Mouse (Mus musculus): ENCODE measurements around the gene Gzmm.
"Not testable (repeated sequence)": the region's sequence is repeated elsewhere in the genome, so short reads cannot be mapped to it uniquely, and the experiment has no call there.

Gzmm gene

DNA sequence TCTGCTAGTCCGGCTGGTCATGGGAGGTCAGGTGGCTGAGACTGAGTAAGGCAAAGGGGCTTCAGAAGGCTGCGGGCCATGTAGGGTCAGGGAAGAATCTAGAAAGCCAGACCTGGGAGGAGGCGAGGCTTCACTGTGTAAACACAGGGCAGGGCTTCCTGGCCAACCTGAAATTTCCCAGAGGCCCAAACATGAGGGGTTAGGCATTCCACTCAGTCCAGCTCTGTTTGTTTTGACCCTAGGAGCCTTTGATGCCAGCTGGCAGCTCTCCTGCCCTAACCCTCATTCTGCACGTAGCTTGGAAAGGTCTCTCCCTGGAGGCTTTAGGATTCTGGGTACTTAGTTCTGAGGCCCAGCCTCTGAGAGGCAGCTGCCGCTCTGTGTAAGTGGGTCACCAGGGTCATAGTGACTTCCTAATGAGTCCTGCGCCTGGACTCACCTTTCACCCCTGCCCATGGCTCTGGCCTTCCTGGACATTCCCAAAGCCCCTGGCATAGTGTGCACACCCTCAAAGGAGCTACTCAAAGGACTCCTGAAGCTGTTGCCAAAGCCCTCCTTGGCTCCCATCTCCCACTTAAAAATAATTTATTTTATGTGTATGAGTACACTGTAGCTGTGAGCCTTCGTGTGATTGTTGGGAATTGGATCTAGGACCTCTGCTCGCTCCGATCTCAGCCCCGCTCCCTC is 12.8 kb downstream of the Gzmm start:
- DNase-seq (ENCODE audit: low read depth, low spot score), result no peak

DNA sequence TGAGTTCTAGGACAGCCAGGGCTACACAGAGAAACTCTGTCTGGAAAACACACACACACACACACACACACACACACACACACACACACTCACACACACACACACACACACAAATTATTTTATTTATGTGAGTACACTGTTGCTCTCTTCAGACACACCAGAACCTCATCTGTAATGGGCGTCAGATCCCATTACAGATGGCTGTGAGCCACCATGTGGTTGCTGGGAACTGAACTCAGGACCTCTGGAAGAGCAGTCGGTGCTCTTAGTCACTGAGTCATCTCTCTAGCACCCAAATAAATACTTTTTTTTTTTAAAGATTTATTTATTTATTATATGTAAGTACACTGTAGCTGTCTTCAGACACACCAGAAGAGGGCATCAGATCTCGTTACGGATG is 14.2 kb downstream of the Gzmm start:
- DNase-seq (ENCODE audit: low read depth, low spot score), result not testable (repeated sequence)

DNA sequence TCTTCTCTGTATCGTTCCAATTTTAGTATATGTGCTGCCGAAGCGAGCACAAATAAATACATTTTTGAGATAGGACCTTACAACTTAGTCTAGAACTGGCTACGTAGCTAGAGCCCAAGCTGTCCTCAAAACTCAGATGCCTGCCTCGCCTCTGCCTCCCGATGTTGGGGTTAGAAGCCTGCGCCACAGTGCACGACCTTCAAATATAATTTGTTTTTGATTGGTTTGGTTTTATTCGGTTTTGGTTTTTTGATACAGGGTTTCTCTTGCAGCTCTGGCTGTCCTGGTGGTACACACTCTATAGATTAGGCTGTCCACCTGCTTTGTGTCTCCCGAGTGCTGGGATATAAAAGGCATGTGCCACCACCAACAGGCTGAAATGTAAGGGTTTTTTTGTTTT is 14.7 kb downstream of the Gzmm start:
- no peak for DNase-seq (ENCODE audit: low read depth, low spot score)

DNA sequence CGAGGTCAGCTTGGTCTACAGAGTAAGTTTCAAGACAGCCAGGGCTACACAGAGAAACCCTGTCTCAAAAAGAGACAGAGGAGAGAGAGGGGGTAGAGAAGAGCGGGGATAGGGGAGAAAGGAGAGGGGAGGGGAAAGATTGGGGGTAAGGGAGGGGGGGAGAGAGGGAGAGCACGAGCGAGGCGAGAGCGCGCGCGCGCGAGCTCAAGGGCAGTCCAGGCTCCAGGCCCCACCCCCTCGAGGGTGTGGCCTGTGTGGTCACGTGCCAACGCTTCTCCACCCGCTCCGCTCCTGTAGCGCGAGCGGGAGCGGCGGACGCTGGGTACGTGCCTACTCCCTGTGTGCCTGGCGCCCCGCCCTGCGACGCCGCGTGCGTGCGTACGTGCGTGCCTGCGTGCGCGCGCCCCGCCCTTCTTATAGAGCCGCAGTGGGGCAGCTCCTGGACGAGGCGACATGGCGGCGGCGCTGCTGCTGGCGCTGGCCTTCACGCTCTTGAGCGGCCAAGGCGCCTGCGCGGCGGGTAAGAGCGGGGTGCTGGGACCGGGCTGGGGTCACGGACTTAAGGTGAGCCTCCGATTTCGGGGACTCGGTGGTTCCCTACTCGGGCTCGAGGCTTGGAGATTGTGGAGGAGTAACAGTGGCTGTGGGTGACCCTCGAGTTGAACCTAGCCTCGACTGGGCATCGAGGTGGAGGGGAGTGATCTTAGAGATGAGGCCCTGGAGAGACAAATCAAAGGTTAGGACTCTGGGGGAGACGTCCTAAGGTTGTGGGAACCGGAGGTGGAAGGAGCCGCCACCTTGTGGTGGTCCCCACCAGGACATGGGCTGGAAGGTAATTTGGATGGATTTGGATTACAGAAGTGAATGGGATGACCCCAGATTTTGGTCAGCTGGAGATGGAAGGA is 15.5 kb downstream of the Gzmm start, which contains the start of gene Bsg:
Gene Bsg, plus strand, starts transcription at position 427 of the 905 bp plus-strand sequence.
- DNase-seq (ENCODE audit: low read depth, low spot score), result peak; percentile 99

DNA sequence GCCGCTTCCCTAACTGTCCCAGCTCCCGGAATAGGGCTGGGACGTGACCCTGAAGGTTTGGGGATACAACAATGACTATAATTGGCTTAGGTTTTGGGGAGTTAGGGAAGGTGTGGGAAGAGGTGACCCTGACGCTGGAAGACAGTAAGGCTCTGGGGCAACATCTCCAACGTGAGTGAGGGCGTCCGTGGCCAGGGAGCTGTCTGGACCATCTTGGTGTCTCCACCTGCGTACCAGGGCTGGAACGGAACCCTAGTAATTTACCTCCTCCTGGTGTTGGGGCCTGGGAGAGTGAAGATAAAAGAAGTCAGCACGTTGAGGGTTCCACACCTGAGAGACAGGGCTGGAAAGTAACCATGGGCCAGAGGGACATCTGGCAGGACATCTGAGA is 16.1 kb downstream of the Gzmm start:
- no peak for DNase-seq (ENCODE audit: low read depth, low spot score)

DNA sequence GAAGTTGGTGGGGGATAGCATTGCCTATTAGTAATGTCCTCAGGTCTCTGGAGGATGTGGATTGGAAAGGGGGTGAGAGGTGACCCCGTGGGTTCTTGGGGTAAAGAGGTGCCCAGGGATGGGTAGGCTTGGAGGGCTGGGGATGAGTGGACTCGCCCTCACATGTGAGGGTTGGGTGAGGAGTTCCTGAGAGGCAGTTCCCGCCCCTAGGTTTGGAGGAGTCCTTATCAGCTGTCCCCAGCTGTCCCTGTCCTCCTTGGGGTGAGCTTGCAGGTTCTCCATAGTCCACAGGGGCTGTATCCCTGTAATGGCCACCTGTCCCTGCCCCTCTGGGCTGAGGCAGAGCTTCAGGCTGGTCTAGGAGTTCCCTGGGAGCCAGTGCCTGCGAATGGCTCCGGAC is 17.1 kb downstream of the Gzmm start:
- no peak for DNase-seq (ENCODE audit: low read depth, low spot score)

DNA sequence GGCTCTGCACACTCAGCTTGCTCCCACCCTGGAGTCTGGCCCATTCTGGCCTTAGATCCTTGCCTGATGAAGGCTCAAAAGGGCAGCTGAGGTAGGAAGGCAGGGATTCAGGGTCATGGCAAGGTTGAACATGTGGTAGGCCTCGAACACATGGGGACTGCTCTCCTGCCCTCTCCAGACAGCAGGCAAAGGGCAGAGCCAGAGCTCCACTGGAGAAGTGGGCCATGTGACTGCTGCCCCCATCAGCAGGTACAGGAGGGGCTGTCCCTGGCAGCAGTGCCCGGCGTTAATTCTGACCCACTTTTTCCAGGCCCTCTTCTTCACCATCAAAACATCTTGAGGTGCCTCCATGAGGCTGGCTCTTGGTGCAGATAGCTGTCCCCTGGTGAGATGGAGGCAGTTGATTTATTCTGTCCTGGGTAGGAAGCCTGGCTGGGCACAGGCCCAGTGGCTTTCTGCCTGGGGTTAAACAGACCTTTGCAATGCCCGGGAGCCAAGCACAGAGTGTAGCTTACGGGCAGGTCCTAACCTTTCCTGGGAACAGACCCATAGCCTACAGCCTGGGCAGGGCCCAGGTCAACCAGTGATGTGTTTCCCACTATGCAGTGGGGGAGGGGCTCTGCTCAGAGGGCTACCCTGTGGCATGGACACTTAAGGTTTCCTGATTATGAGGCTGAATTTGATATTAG is 17.7 kb downstream of the Gzmm start:
- no peak for DNase-seq (ENCODE audit: low read depth, low spot score)

DNA sequence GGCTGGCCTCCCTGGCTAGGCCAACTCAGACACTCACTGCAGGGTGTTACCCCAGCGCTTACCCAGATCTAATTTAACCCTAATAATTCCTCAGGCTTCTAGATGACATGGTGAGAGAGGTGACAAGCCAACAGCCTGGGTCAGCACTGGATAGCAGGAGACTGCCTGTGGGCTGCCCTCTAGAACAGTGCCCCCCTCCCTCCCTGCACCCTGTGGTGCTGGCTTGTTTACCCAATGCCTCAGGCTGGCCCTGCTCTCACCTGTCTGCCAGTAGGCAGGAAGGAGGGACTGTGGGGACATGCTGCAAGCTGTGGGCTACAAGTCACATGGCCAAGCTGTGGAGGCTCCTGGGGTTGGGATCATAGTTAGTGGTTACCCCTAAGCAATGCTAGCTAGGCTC is 18.3 kb downstream of the Gzmm start:
- no peak for DNase-seq (ENCODE audit: low read depth, low spot score)

DNA sequence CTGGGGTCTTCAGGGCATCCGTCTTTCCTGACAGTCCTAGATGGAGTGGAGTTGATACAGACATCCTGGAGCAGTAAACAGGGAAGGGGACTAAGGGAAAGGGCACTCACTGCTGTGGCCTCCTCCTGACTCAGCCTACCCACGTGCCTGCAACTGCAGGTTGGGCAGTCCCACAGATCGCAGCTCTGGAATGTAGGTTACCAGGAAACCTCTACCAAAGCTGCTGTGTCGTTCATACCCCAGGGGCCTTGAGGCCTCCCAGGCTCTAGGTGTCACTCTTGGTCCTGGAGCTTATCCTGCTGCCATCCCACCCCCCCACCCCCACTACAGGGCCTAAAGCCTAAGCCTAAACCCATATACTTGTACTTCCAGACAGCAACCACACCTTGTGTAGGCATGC is 18.9 kb downstream of the Gzmm start:
- no peak for DNase-seq (ENCODE audit: low read depth, low spot score)

DNA sequence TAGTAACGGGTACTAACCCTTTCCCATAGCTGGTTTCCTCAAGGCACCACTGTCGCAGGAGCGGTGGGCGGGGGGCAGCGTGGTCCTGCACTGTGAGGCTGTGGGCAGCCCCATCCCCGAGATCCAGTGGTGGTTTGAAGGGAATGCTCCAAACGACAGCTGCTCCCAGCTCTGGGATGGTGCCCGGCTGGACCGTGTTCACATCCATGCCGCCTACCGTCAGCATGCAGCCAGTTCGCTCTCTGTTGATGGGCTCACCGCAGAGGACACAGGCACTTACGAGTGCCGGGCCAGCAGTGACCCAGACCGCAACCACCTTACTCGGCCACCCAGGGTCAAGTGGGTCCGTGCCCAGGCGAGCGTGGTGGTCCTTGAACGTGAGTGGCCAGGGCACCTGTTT is 19.8 kb downstream of the Gzmm start:
- no peak for DNase-seq (ENCODE audit: low read depth, low spot score)

DNA sequence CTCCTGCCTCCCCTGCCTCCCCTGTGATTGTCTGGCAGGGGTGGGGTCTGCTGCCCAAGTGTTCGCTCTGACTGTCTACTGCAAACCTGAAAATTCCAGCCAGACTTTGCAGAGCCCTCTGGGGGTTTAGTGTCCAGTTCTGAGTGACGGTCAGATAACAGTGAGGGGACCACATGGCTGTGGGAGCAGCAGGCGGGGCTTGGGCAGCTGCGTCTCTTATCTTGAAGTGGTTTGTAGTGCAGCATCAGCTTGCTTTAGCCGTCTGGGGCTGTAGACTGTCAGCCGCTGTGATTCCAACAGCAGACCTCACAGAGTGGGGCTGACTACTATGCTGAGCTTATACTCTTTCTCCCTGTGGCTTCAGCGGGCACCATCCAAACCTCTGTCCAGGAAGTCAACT is 20.5 kb downstream of the Gzmm start:
- no peak for DNase-seq (ENCODE audit: low read depth, low spot score)

DNA sequence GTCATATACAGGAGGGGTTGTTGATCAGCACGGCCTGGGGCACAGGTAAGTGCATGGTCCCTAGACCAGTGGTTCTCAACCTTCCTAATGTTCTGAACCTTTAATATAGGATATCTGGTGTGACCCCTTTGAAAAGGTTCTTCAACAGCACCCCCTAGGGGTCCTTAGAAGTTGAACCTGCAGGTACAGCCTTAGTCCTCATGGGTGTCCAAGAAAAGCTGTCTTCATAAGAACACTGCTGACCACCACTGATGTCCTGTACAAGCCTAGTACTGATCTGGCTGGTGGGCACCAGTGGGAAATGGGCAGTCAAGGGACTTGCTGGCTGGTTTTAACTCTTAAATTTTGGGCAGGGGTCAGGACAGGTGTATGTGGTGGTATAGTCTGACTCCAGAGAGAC is 23.2 kb downstream of the Gzmm start:
- no peak for DNase-seq (ENCODE audit: low read depth, low spot score)

DNA sequence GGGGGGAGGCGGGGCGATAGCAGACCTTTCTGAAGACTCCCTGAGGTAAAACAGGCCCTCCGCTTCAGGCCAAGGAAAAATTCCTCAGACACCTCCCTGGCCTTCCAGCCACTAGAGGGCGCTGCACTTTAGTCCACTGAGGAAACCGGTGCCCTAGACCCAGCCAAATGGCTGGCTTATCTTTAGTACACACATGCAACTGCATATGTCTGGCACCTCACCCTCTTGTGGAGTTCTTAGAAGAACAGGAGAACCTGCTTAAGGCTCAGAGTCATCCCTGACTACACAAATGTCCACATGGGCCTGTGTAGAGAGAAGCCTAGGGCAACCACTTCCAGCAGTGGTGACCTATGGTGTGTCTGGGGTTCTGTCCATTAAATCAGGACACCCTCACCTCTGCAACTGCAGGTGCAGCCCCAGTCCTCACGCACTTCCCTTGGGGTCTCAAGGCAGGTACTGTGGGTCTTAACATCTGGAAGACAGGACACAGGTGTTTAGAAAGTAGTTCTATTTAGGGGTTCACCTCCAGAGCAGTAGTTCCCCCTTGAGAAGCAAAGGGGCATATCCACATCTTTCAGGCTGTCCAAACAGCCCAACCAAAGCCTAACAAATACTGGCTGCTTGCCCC is 23.8 kb downstream of the Gzmm start:
- peak; percentile 84 for DNase-seq (ENCODE audit: low read depth, low spot score)

DNA sequence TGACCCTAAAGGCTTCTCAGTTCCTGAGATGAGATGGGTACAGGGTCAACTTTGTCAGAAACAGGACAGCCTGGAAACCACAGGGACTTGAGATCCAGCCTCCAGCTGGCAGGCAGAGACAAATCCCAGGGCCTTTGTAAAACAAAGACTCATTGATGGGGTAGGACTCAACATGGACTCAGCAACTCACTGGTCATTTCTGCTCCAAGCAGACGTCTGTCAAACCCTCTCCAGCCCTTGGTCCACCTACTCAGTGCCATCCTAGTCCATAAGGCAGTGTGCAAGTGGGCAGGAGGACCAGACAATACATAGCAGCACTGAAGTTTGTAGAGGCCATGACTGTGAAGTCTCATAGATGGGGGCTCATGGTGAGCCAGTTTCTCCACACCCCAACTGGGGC is 24.3 kb downstream of the Gzmm start:
- no peak for DNase-seq (ENCODE audit: low read depth, low spot score)

DNA sequence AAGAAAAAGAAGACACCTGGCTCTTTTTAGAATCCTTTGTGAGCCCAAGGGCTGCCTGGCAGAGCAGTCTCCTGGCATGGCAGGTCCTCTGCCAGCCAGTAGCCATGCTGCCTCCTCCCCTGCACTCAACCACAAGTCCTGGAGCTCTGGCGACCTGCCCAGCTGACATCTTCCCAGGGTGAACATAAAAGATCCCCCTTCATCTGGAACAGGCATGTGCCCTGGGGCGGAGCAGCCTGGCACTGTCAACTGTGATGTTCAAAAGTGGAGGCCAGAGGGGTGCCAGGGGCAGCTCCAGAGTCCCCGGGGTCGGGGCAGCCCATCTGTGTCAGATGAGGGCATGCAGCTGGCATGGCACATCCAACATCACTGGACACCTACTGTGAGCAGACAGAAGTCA is 26.2 kb downstream of the Gzmm start:
- no peak for DNase-seq (ENCODE audit: low read depth, low spot score)

DNA sequence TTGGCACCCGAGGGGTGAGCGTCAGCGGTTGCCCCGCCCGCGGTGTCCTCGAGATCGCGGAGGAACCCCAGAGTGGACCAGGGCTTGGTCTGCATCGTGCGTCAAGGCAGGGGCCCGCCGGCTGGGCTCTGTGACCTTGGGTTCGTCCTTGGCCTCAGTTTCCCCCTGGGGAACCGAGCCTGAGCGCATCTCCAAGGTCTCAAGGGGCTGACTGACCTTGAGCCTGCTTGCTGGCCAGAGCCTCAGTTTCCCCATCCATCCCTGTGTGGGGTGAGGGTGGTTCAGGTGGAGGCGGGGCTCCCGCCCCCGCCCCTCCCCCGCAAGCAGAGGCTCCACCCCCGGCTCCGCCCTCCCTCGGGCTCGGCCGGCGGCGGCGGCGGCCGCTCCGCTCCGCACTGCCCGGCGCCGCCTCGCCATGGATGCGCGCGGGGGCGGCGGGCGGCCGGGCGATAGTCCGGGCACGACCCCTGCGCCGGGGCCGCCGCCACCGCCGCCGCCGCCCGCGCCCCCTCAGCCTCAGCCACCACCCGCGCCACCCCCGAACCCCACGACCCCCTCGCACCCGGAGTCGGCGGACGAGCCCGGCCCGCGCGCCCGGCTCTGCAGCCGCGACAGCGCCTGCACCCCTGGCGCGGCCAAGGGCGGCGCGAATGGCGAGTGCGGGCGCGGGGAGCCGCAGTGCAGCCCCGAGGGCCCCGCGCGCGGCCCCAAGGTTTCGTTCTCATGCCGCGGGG is 27.6 kb downstream of the Gzmm start, which contains the start of gene Hcn2:
Gene Hcn2, plus strand, starts transcription at position 381 of the 734 bp plus-strand sequence.
- no peak for DNase-seq (ENCODE audit: low read depth, low spot score)

DNA sequence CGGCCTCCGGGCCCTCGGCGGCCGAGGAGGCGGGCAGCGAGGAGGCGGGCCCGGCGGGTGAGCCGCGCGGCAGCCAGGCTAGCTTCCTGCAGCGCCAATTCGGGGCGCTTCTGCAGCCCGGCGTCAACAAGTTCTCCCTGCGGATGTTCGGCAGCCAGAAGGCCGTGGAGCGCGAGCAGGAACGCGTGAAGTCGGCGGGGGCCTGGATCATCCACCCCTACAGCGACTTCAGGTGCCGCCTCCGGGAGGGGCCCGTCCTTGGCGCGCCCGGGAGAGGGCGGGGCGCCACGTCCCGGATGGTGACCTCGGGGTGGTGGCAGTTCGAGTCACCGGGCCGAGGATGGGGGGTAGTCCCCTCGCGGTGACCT is 28.2 kb downstream of the Gzmm start:
- no peak for DNase-seq (ENCODE audit: low read depth, low spot score)

DNA sequence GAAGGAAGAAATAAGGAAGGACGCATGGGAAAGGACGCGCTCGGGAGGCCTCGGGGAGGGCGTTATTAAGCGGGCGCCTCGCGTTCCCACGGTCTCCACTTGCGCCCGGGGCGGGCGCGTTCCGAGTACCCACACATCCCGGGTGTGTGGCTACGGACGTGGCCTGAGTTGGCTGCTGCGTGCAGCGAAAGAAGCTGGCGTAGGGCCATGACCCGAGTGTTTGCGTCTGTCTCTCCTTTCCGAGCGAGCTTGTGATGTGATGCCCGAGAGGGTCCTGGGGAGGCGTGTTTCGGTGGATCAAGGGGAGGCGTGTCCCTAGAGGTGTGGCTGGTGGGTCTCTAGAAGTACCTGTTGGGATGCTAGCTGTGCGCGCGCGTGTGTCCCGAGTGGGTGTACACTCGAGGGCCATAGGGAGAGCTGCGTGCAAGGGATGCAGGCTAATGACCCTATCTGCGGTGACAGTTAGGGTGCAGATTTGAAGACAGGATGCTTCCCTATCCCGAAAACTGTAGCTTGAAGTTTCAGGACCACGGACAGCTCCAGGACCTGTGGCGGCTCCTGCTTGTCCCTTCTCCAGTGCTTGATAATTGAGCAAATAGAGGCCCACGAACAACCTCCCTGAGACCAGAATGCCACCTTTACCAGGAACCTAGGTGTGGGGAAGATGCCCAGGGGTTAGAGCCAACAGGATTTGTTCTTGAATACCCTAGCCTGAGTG is 29.0 kb downstream of the Gzmm start:
- peak; percentile 90 for DNase-seq (ENCODE audit: low read depth, low spot score)

DNA sequence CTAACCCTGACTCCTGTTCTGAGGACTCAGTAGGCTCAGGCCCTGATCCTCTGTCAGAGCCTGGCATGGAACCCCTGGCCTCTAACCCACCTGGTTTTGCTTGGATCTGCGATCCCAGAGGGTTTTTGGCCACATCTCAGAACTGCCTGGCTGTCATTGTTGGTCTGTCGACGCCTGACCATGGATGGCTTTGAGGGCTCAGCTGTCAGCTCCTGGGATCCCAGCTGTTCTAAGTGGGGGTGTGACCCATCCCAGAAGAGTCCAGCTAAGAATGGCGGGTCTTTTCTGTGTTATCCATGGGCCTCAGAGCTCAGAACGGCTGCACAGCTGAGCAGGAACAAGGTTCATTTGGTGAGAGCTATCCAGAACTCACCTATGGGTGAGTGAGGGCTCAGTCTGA is 32.3 kb downstream of the Gzmm start:
- DNase-seq (ENCODE audit: low read depth, low spot score), result no peak

DNA sequence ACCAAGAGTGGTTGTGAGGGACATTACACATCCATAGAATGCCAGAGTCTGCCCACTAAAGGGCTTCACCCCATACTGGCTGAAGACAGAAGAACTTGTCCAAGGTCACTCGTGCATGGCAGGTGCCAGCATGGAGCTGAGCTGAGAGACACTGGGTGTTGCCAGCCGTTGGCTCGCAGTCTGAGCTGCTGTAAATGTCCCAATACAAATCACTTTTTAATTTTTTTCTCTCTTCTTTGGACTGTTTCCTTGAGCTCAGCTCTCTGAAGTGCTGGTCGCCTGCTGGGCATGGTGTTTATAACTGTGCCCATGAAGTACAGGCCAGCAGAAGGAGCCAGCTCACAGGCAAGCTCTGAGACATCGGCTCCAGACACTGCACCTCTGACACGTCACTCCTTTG is 34.2 kb downstream of the Gzmm start:
- no peak for DNase-seq (ENCODE audit: low read depth, low spot score)

DNA sequence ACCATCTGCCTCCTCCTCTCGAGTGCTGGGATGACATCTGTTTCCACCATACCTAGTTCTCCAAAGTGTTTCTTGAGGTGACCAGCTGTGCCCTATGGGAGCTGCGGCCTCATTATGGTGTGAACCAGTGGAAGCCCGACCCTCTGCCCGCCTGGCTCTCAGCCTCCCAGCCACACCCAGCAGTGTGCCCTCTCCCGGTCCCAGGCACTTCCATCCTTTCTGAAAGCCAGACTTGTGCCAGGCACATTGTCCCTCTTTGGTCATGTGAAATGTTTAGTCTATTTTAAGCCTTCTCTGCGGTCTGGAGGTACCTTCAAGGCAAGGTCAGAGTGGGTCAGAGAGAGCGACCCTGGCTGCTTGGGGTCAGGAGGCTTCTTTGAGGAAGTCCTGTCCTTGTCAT is 34.9 kb downstream of the Gzmm start:
- DNase-seq (ENCODE audit: low read depth, low spot score), result no peak
